Mouse (Mus musculus) liver, embryonic 16.5 days (tissue): ENCODE measurements at regions not wholly inside any gene's neighbourhood (a gene's known extent, or its start where the extent isn't known, plus 50 kb on each side); places are given as distances from the start of the nearest gene placed in this dataset.

Experiments used
- ATAC-seq: fragments of 200-750 bp; cut with Nextera tagmentation; 2 replicates; pipeline ENCODE4 v1.8.0; 2017; ENCODE audit warnings: low read depth, mild to moderate bottlenecking, moderate number of reproducible peaks, moderate library complexity
- H3K27ac ChIP-seq: fragments of 300-500 bp; sonication (generic); 2 replicates; pipeline ENCODE4 v1.5.1; 2014; ENCODE audit warnings: mild to moderate bottlenecking, low read length
- H3K27me3 ChIP-seq: fragments of 300-500 bp; sonication (generic); 2 replicates; pipeline ENCODE4 v1.6.1; 2014; ENCODE audit warnings: low read depth, low read length, mixed read lengths; ENCODE audit not compliant: control insufficient read depth, insufficient read depth
- H3K36me3 ChIP-seq: fragments of 300-500 bp; sonication (generic); 2 replicates; pipeline ENCODE4 v1.6.1; 2014; ENCODE audit warnings: mild to moderate bottlenecking; ENCODE audit not compliant: control insufficient read depth, insufficient read depth
- H3K4me1 ChIP-seq: fragments of 300-500 bp; sonication (generic); 2 replicates; pipeline ENCODE4 v1.6.1; 2014; ENCODE audit warnings: low read depth, low read length, mixed read lengths; ENCODE audit not compliant: control insufficient read depth
- H3K4me2 ChIP-seq: fragments of 300-500 bp; sonication (generic); 2 replicates; pipeline ENCODE4 v1.6.1; 2014; ENCODE audit warnings: low read depth, low read length, mixed read lengths
- H3K4me3 ChIP-seq: fragments of 300-500 bp; sonication (generic); 2 replicates; pipeline ENCODE4 v1.5.1; 2014; ENCODE audit warnings: low read depth, mild to moderate bottlenecking, low read length
- H3K9ac ChIP-seq: fragments of 300-500 bp; sonication (generic); 2 replicates; pipeline ENCODE4 v1.6.1; 2014; ENCODE audit warnings: low read depth, low read length
- H3K9me3 ChIP-seq: fragments of 300-500 bp; sonication (generic); replicated peaks from 2 replicates; pipeline ENCODE4 v1.6.1; 2016; ENCODE audit warnings: low read length; ENCODE audit not compliant: control insufficient read depth
- WGBS: fragments of 180-500 bp; shearing (Covaris S2); extraction: QIAGEN DNeasy Blood & Tissue Kit; methylation state at CpG from one replicate; pipeline ENCODE4 v1.1.7; 2014; ENCODE audit not compliant: insufficient replicate concordance; 5-methylcytosine and 5-hydroxymethylcytosine counted together

- Histone ChIP-seq H3K27ac (no peak overlapping the region), H3K4me3 (no peak overlapping the region), H3K9me3 (no peaks in the 10 kb centered on the region), H3K36me3 (no peaks in the 10 kb centered on the region), H3K4me1 (no peaks in the 10 kb centered on the region), H3K27me3 (no peaks in the 10 kb centered on the region), H3K9ac (no peak overlapping the region), H3K4me2 (no peak overlapping the region)
- 35% methylated on average over 3 of the region's 3 CpGs for WGBS
- no peak for ATAC-seq
Observed at GRCm38 (mm10) chr17:4109263-4109662, 413.2 kb upstream of the Nox3 start.

- 48% methylated on average over 4 of the region's 4 CpGs for WGBS
- Histone ChIP-seq H3K4me2 (no peak overlapping the region), H3K9me3 (no peaks in the 10 kb centered on the region), H3K36me3 (no peaks in the 10 kb centered on the region), H3K9ac (no peak overlapping the region), H3K27me3 (no peaks in the 10 kb centered on the region), H3K4me3 (no peak overlapping the region), H3K4me1 (no peaks in the 10 kb centered on the region), H3K27ac (no peak overlapping the region)
- ATAC-seq: no peak
Observed at GRCm38 (mm10) chr17:4113021-4113420, 417.0 kb upstream of the Nox3 start.

DNA sequence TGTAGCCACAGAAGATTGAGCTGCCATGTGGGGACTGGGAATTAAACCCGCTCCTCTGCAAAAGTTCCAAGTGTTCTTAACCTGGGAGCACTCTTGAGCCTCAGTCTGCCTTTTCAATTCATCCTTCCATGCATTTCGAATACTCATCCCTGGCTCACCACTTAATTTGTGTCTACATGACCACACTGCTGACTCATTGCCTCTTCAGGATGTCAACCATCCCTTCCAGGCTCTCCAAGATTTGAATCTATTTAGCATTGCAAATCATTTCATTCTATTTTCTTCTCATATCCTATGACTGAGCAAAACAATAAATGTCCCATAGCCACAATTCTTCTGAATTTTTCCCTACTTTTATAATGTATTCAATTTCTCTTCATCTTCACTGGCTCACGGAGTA lies 420.4 kb upstream of the Nox3 start:
- H3K4me2 ChIP-seq: no peak overlapping the region
- H3K4me1 ChIP-seq: no peaks in the 10 kb centered on the region
- H3K27me3 ChIP-seq: no peaks in the 10 kb centered on the region
- no peak for ATAC-seq
- H3K27ac ChIP-seq: no peak overlapping the region
- H3K4me3 ChIP-seq: no peak overlapping the region
- WGBS: 52% methylated on average over 3 of the region's 3 CpGs
- H3K36me3 ChIP-seq: no peaks in the 10 kb centered on the region
- H3K9me3 ChIP-seq: no peaks in the 10 kb centered on the region
- no peak overlapping the region for H3K9ac ChIP-seq

DNA sequence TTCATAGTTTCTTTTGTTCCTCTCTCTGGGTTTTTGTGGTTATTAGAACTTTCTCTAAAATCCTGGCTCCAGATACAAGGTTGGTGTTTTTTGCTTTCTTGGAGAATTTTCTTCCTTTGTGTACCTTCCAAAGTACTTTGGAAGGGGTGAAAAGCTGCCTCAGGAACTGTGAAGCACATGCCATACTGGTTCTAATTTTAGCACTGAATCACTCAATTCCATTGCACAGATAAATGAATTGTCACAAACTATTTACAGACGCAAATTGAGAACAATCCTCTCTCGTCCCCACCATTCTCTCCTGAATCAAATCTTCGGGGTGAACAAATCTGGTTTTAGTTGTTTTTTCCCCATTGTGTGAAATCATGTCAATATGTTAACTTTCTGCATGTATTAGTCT lies 437.6 kb upstream of the Nox3 start:
- no peaks in the 10 kb centered on the region for H3K27me3 ChIP-seq
- WGBS: 42% methylated on average over 3 of the region's 3 CpGs
- H3K4me1 ChIP-seq: no peaks in the 10 kb centered on the region
- H3K27ac ChIP-seq: no peak overlapping the region
- ATAC-seq: no peak
- no peak overlapping the region for H3K4me3 ChIP-seq
- no peaks in the 10 kb centered on the region for H3K9me3 ChIP-seq
- H3K9ac ChIP-seq: no peak overlapping the region
- H3K4me2 ChIP-seq: no peak overlapping the region
- no peaks in the 10 kb centered on the region for H3K36me3 ChIP-seq

- Histone ChIP-seq H3K4me1 (no peaks in the 10 kb centered on the region), H3K4me3 (no peak overlapping the region), H3K27me3 (no peaks in the 10 kb centered on the region), H3K27ac (no peak overlapping the region), H3K9me3 (no peaks in the 10 kb centered on the region), H3K36me3 (no peaks in the 10 kb centered on the region), H3K4me2 (no peak overlapping the region), H3K9ac (no peak overlapping the region)
- no peak for ATAC-seq
- 64% methylated on average over 2 of the region's 2 CpGs for WGBS
Observed at GRCm38 (mm10) chr17:4163502-4163901, 467.4 kb upstream of the Nox3 start.

GRCm38 (mm10) chr17:4173951-4174361 lies 477.9 kb upstream of the Nox3 start:
- WGBS: 50% methylated on average over 4 of the region's 4 CpGs
- Histone ChIP-seq H3K27ac (no peak overlapping the region), H3K4me1 (no peaks in the 10 kb centered on the region), H3K4me3 (no peak overlapping the region), H3K4me2 (no peak overlapping the region), H3K9ac (no peak overlapping the region), H3K9me3 (no peaks in the 10 kb centered on the region), H3K27me3 (no peaks in the 10 kb centered on the region), H3K36me3 (no peaks in the 10 kb centered on the region)
- ATAC-seq: no peak

DNA sequence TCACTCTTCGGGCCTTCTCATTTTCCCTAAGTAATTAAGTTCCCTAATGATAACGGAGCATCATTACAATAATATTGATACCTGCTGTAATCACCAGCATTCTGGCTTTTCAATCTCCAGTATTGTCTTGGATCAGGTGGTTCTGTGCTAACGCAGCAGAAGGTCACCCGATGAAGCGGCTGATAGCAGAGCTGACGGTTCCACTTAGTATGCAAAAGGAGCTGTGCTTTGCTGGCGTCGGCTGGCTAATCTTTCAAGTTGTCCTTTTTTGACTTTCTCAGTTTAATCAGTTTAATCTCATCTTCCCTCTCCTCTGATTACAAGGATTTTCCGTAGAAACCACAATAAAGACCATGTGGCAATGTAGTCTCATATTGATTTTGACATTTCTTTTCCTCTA lies 478.9 kb upstream of the Nox3 start:
- Histone ChIP-seq H3K4me2 (no peak overlapping the region), H3K4me1 (no peaks in the 10 kb centered on the region), H3K4me3 (no peak overlapping the region), H3K9ac (no peak overlapping the region), H3K27ac (no peak overlapping the region), H3K36me3 (no peaks in the 10 kb centered on the region), H3K9me3 (no peaks in the 10 kb centered on the region), H3K27me3 (no peaks in the 10 kb centered on the region)
- WGBS: 67% methylated on average over 9 of the region's 9 CpGs
- no peak for ATAC-seq

GRCm38 (mm10) chr17:4176524-4176923 lies 480.5 kb upstream of the Nox3 start:
- H3K4me2 ChIP-seq: no peak overlapping the region
- H3K4me1 ChIP-seq: no peaks in the 10 kb centered on the region
- no peaks in the 10 kb centered on the region for H3K9me3 ChIP-seq
- no peak overlapping the region for H3K4me3 ChIP-seq
- no peaks in the 10 kb centered on the region for H3K36me3 ChIP-seq
- no peak overlapping the region for H3K9ac ChIP-seq
- 33% methylated on average over 3 of the region's 3 CpGs for WGBS
- no peaks in the 10 kb centered on the region for H3K27me3 ChIP-seq
- ATAC-seq: no peak
- H3K27ac ChIP-seq: no peak overlapping the region

DNA sequence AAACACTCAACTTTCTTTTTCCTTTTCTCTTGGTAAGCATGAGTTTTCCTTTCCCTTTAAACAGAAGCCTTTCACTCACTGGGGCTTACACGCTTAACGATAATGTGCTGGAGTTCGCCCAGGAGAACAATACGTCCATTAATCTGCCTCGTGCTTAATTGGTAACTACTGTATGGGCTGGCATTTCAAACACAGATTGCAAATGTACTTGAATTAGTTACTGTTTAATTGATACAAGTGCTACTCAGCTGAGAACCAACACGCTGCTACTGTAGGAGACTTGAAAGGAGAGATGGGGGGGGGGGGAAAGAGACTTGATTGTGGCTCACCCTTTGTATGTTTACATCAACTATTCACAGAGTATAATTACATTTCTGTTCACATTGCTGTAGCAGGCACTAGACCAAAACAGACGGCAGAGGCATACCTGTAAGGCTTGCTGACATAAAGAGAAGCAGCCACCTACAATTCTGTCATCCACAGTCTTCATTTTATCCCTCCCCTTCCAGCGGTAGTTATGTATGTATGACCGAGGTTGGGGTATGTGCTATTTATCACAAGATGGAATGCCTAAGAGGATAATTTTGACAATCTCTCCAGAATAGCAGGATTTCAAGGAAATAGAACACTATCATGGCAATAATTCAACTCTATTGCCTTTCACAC lies 481.6 kb upstream of the Nox3 start:
- no peak overlapping the region for H3K4me2 ChIP-seq
- no peaks in the 10 kb centered on the region for H3K4me1 ChIP-seq
- H3K36me3 ChIP-seq: no peaks in the 10 kb centered on the region
- no peak for ATAC-seq
- no peak overlapping the region for H3K9ac ChIP-seq
- no peak overlapping the region for H3K4me3 ChIP-seq
- H3K27ac ChIP-seq: no peak overlapping the region
- WGBS: 66% methylated on average over 9 of the region's 9 CpGs
- H3K27me3 ChIP-seq: no peaks in the 10 kb centered on the region
- H3K9me3 ChIP-seq: no peaks in the 10 kb centered on the region
